Mouse (Mus musculus) brain, embryonic 14.5 days (tissue): ENCODE measurements around the gene Ccng2.

Experiments used
- CTCF ChIP-seq: fragments of 200-500 bp; IDR thresholded peaks from 2 replicates; pipeline ENCODE4 v1.5.1; 2012; ENCODE audit warnings: inconsistent platforms, mild to moderate bottlenecking, moderate library complexity, borderline replicate concordance; ENCODE audit not compliant: insufficient read depth, insufficient read length; ENCODE audit errors: extremely low read depth
- POLR2A ChIP-seq: fragments of 200-500 bp; IDR thresholded peaks from 2 replicates; pipeline ENCODE4 v1.6.1; 2012; ENCODE audit warnings: mild to moderate bottlenecking, inconsistent platforms, borderline replicate concordance; ENCODE audit not compliant: poor library complexity, insufficient read depth, insufficient read length, severe bottlenecking; ENCODE audit errors: extremely low read depth

- no peak for TF ChIP-seq CTCF
- no peak for TF ChIP-seq POLR2A
These were observed 21.5 kb downstream of the Ccng2 start for GRCm38 (mm10) chr5:93288553-93288952.
